Mouse (Mus musculus) mesoderm, embryonic 11.5 days (tissue): ENCODE results near the gene Cgnl1.

Source experiments
- DNase-seq: peaks from one replicate; pipeline ENCODE4 v3.0.0-alpha.2; 2012; ENCODE audit warnings: low read depth, low spot score

Gene Cgnl1

GRCm38 (mm10) chr9:71766902-71767301 is 4.5 kb downstream of the Cgnl1 start:
- no peak for DNase-seq

- DNase-seq = no peak
Observed at GRCm38 (mm10) chr9:71766306-71766705, 5.1 kb downstream of the Cgnl1 start.

GRCm38 (mm10) chr9:71764551-71764950 is 6.9 kb downstream of the Cgnl1 start:
- DNase-seq = no peak

GRCm38 (mm10) chr9:71763273-71763672 is 8.1 kb downstream of the Cgnl1 start:
- DNase-seq = no peak

- DNase-seq = no peak
Observed at GRCm38 (mm10) chr9:71761663-71762062, 9.7 kb downstream of the Cgnl1 start.

- DNase-seq = no peak
Observed at GRCm38 (mm10) chr9:71760518-71761141, 10.8 kb downstream of the Cgnl1 start.

GRCm38 (mm10) chr9:71759893-71760292 is 11.5 kb downstream of the Cgnl1 start:
- no peak for DNase-seq

GRCm38 (mm10) chr9:71757386-71757785 is 14.0 kb downstream of the Cgnl1 start:
- no peak for DNase-seq

- DNase-seq = no peak
Observed at GRCm38 (mm10) chr9:71756916-71757315, 14.5 kb downstream of the Cgnl1 start.

- no peak for DNase-seq
Observed at GRCm38 (mm10) chr9:71753981-71754380, 17.4 kb downstream of the Cgnl1 start.

GRCm38 (mm10) chr9:71753529-71753928 is 17.9 kb downstream of the Cgnl1 start:
- no peak for DNase-seq

GRCm38 (mm10) chr9:71753117-71753516 is 18.3 kb downstream of the Cgnl1 start:
- DNase-seq = no peak

GRCm38 (mm10) chr9:71750015-71750672 is 21.3 kb downstream of the Cgnl1 start:
- no peak for DNase-seq

GRCm38 (mm10) chr9:71746405-71746804 is 25.0 kb downstream of the Cgnl1 start:
- no peak for DNase-seq

GRCm38 (mm10) chr9:71738081-71738930 is 33.1 kb downstream of the Cgnl1 start:
- DNase-seq = no peak

GRCm38 (mm10) chr9:71737257-71738023 is 34.0 kb downstream of the Cgnl1 start:
- no peak for DNase-seq

- DNase-seq = no peak
Observed at GRCm38 (mm10) chr9:71735886-71736285, 35.5 kb downstream of the Cgnl1 start.

GRCm38 (mm10) chr9:71733559-71733958 is 37.8 kb downstream of the Cgnl1 start:
- DNase-seq = no peak

GRCm38 (mm10) chr9:71728822-71729311 is 42.5 kb downstream of the Cgnl1 start:
- DNase-seq = no peak

GRCm38 (mm10) chr9:71727233-71727632 is 44.2 kb downstream of the Cgnl1 start:
- DNase-seq = no peak

- no peak for DNase-seq
Observed at GRCm38 (mm10) chr9:71726121-71726520, 45.3 kb downstream of the Cgnl1 start.

- no peak for DNase-seq
Observed at GRCm38 (mm10) chr9:71722366-71722765, 49.0 kb downstream of the Cgnl1 start.
